Comparison of ENCODE assay signal across 9 mouse cellular contexts in the genomic region with DNA sequence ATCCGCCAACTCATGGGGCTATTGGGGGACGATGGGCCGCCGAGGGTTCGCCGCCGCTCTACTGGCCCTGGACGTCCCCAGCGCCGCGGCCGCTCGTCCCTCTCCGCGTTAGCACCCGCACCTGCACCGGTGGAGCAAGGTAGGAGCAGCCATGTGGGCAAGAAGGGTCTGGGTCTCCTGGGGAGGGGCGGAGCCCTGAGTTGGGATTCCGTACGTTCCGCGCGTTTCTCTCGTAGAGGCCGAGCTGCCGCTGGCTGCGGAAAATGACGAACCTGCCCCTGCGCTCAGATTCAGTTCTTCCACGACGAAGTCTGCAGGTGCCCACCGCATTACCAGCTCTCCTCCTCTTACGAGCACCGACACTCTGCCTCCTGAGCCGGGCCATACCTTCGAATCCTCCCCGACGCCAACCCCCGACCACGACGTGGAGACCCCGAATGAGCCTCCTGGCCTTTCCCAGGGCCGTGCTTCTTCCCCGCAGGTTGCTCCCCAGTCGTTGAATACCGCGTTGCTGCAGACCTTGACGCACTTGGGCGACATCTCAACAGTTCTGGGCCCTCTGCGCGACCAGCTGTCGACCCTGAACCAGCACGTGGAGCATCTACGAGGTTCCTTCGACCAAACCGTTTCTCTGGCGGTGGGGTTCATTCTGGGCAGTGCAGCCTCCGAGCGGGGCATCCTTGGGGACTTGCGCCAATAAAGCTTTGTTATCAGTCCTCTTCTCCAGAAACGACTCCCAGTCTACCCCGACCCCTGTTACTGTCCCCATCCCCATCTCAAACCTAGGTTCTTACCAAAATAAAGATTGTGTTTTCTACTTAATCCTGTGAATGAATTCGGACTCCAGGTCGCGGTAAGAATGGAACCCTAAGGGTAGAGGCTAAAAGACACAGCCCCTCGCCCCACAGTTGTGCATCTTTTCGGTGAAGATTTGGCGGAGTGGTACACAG. TPM values are rescaled to one million over a fixed set of nuclear protein-coding genes. Genes with fewer than 3 reads are reported as not detected.
DNase-seq lines count a peak whose midpoint lies in the region; ATAC-seq and TF ChIP-seq lines count a peak whose summit lies in the region.
"Had no signal": no experiment of that assay in that cellular context is flagged by ENCODE, and none has a peak within 500 bp of the region (broad histone marks: within the 10 kb centered on the region; RNA-seq: fewer than 3 reads in every experiment).

No protein-coding gene starts in this region.

- H3K9ac ChIP-seq in heart, embryonic 12.5 days, result peak overlapping the region; percentile 30; the same call in 1 of the 2 replicates
- H3K9ac ChIP-seq in ES-E14 (ENCODE audit: insufficient read depth, low read depth, low read length, poor library complexity, severe bottlenecking), result peak overlapping the region; percentile 95
- H3K9ac ChIP-seq in hindbrain, embryonic 14.5 days, result peak overlapping the region; percentile 24; the same call in 1 of the 2 replicates
- peak overlapping the region; percentile 52 for H3K9ac ChIP-seq in midbrain, embryonic 13.5 days (replicated peaks)

- no peak for DNase-seq in heart, postnatal 25 days (ENCODE audit: low spot score)
- peak; percentile 35 for DNase-seq in ES-E14 (ENCODE audit: low read depth, low spot score)
- DNase-seq in hindbrain, embryonic 14.5 days (ENCODE audit: low spot score), result no peak
- DNase-seq in spleen, postnatal 36 days (ENCODE audit: low spot score in 2 of 2), result no peak
- no peak for DNase-seq in kidney, postnatal 14 days
- DNase-seq in layer of hippocampus, adult 8-10 months (ENCODE audit: low spot score in 2 of 2), result no peak

- H3K4me1 ChIP-seq in heart, embryonic 12.5 days (replicated peaks), result peaks cover 13% of the 10 kb centered on the region
- peaks cover 3 to 23% of the 10 kb centered on the region in 2 experiments; a peak in 2 of 4 replicates for H3K4me1 ChIP-seq in ES-E14 (ENCODE audit: control insufficient read depth in 2 of 2, insufficient read depth in 2 of 2, low read length in 2 of 2, poor library complexity in 1 of 2)
- H3K4me1 ChIP-seq in hindbrain, embryonic 14.5 days (replicated peaks; ENCODE audit: control insufficient read depth, insufficient read depth, low read length), result peaks cover 9% of the 10 kb centered on the region; the same call in 1 of the 2 replicates
- peaks cover 14% of the 10 kb centered on the region for H3K4me1 ChIP-seq in midbrain, embryonic 13.5 days (replicated peaks)

- H3K9me3 ChIP-seq in heart, embryonic 12.5 days (replicated peaks), result no peaks in the 10 kb centered on the region
- H3K9me3 ChIP-seq in ES-E14 (ENCODE audit: control insufficient read depth, insufficient read depth, low read depth, low read length), result no peaks in the 10 kb centered on the region
- H3K9me3 ChIP-seq in hindbrain, embryonic 14.5 days (ENCODE audit: control insufficient read depth, low read length), result no peaks in the 10 kb centered on the region
- no peaks in the 10 kb centered on the region for H3K9me3 ChIP-seq in midbrain, embryonic 13.5 days

- peak overlapping the region; percentile 41 for H3K4me3 ChIP-seq in heart, embryonic 12.5 days
- peak overlapping the region; percentile 85 to 93 for H3K4me3 ChIP-seq in ES-E14 (ENCODE audit: insufficient read depth in 1 of 2, low read depth in 1 of 2, low read length in 2 of 2, poor library complexity in 1 of 2, severe bottlenecking in 1 of 2)
- peak overlapping the region; percentile 30 for H3K4me3 ChIP-seq in hindbrain, embryonic 14.5 days (replicated peaks; ENCODE audit: low read length)
- H3K4me3 ChIP-seq in midbrain, embryonic 13.5 days (replicated peaks), result peak overlapping the region; percentile 34
- H3K4me3 ChIP-seq: erythroblast, embryonic 14.5 days had no signal

- peak overlapping the region; percentile 65 for H3K4me2 ChIP-seq in heart, embryonic 12.5 days
- H3K4me2 ChIP-seq in hindbrain, embryonic 14.5 days (replicated peaks), result peak overlapping the region; percentile 49
- H3K4me2 ChIP-seq in midbrain, embryonic 13.5 days (replicated peaks), result peak overlapping the region; percentile 53

- H3K27ac ChIP-seq in heart, embryonic 12.5 days (ENCODE audit: poor library complexity, severe bottlenecking), result no peak overlapping the region
- peak overlapping the region; percentile 94 for H3K27ac ChIP-seq in ES-E14 (ENCODE audit: insufficient read depth, low read depth, low read length, poor library complexity, severe bottlenecking)
- H3K27ac ChIP-seq in hindbrain, embryonic 14.5 days, result no peak overlapping the region
- H3K27ac ChIP-seq in midbrain, embryonic 13.5 days, result no peak overlapping the region

- 2% methylated on average over 68 of the region's 68 CpGs for WGBS in heart, embryonic 12.5 days
- 3% methylated on average over 68 of the region's 68 CpGs for WGBS in hindbrain, embryonic 14.5 days
- WGBS in midbrain, embryonic 13.5 days, result 3% methylated on average over 68 of the region's 68 CpGs

- no peaks in the 10 kb centered on the region for H3K36me3 ChIP-seq in heart, embryonic 12.5 days
- peaks cover 19% of the 10 kb centered on the region for H3K36me3 ChIP-seq in ES-E14 (ENCODE audit: control insufficient read depth, insufficient read depth, low read length, poor library complexity, severe bottlenecking)
- H3K36me3 ChIP-seq in hindbrain, embryonic 14.5 days (replicated peaks; ENCODE audit: control insufficient read depth, insufficient read depth), result no peaks in the 10 kb centered on the region
- H3K36me3 ChIP-seq in midbrain, embryonic 13.5 days, result no peaks in the 10 kb centered on the region

- in situ Hi-C loops in ES-E14 (cut with MboI; ENCODE audit: low sequenced_read_pairs in 2 of 2, unreplicated experiment in 2 of 2), result no loop called here

- ATAC-seq in heart, embryonic 12.5 days (ENCODE audit: insufficient number of reproducible peaks, low FRiP score), result no peak
- no peak for ATAC-seq in hindbrain, embryonic 14.5 days (ENCODE audit: low FRiP score)
- peak; percentile 63 for ATAC-seq in midbrain, embryonic 13.5 days

- intact Hi-C loops in heart, postnatal 25 days (cut with DNase I), result no loop called here

- H3K27me3 ChIP-seq in heart, embryonic 12.5 days (replicated peaks), result peaks cover 94% of the 10 kb centered on the region
- peaks cover 81% of the 10 kb centered on the region for H3K27me3 ChIP-seq in hindbrain, embryonic 14.5 days (ENCODE audit: control insufficient read depth, insufficient read depth, low read length)
- peaks cover 99% of the 10 kb centered on the region for H3K27me3 ChIP-seq in midbrain, embryonic 13.5 days

TF ChIP-seq in ES-E14, 5 proteins besides CTCF, POLR2A, EP300 and RAD21:
- TF ChIP-seq MAFK (IDR thresholded peaks at IDR 0.05; ENCODE audit: insufficient read depth, low read depth, low read length) (no peak), ZNF384 (IDR thresholded peaks at IDR 0.05; ENCODE audit: low read depth, low read length) (no peak), ZC3H11A (IDR thresholded peaks at IDR 0.05; ENCODE audit: borderline replicate concordance, low read depth, low read length) (no peak), HCFC1 (IDR thresholded peaks at IDR 0.05; ENCODE audit: borderline replicate concordance, insufficient read depth, low read length) (no peak), CHD2 (IDR thresholded peaks at IDR 0.05; ENCODE audit: low read depth, low read length) (no peak)

RNA-seq across cellular contexts. Expression of a gene that starts 1.0 kb away (rescaled TPM):
- polyA plus RNA-seq in heart, embryonic 12.5 days (2016; fragmentation: Nextera tagmentation; extraction: Ambion mirVana), result not detected in 2 replicates
- not detected for total RNA-seq in heart, postnatal 25 days (2021)
- 147 and 174 TPM in 2 replicates for total RNA-seq in ES-E14 (2012; rRNA removed)
- polyA plus RNA-seq in hindbrain, embryonic 14.5 days (2014; fragmentation: Nextera tagmentation; extraction: Ambion mirVana), result not detected in 2 replicates
- polyA plus RNA-seq in midbrain, embryonic 13.5 days (2015; fragmentation: Nextera tagmentation; extraction: Ambion mirVana), result not detected in 2 replicates
- total RNA-seq in layer of hippocampus, adult 8-10 months (2022), result not detected
- polyA plus RNA-seq: erythroblast, embryonic 14.5 days had no signal

RNA-seq across cellular contexts. Expression of a gene that starts 34.0 kb away (rescaled TPM):
- polyA plus RNA-seq in heart, embryonic 12.5 days (2016; fragmentation: Nextera tagmentation; extraction: Ambion mirVana), result 0.27 and 0.33 TPM in 2 replicates
- not detected for total RNA-seq in heart, postnatal 25 days (2021)
- total RNA-seq in ES-E14 (2012; rRNA removed), result 1.8 TPM in 2 replicates
- polyA plus RNA-seq in hindbrain, embryonic 14.5 days (2014; fragmentation: Nextera tagmentation; extraction: Ambion mirVana), result 0.72 and 1.0 TPM in 2 replicates
- 0.75 and 0.96 TPM in 2 replicates for polyA plus RNA-seq in midbrain, embryonic 13.5 days (2015; fragmentation: Nextera tagmentation; extraction: Ambion mirVana)
- total RNA-seq in layer of hippocampus, adult 8-10 months (2022), result 1 to 10 TPM; 1.2 to 1.9 (median 1.6) TPM
- polyA plus RNA-seq: erythroblast, embryonic 14.5 days had no signal

RNA-seq across cellular contexts. Expression of a gene that starts 47.8 kb away (rescaled TPM):
- polyA plus RNA-seq in heart, embryonic 12.5 days (2016; fragmentation: Nextera tagmentation; extraction: Ambion mirVana), result 0.61 and 1.0 TPM in 2 replicates
- total RNA-seq in heart, postnatal 25 days (2021), result under 1 TPM; 0.20 to 0.73 TPM
- total RNA-seq in ES-E14 (2012; rRNA removed), result 7.6 and 8.3 TPM in 2 replicates
- 2.7 and 2.9 TPM in 2 replicates for polyA plus RNA-seq in hindbrain, embryonic 14.5 days (2014; fragmentation: Nextera tagmentation; extraction: Ambion mirVana)
- 3.8 and 4.0 TPM in 2 replicates for polyA plus RNA-seq in midbrain, embryonic 13.5 days (2015; fragmentation: Nextera tagmentation; extraction: Ambion mirVana)
- 1 to 10 TPM; 3.0 to 7.2 (median 4.5) TPM for total RNA-seq in layer of hippocampus, adult 8-10 months (2022)

RNA-seq across cellular contexts. Expression of a gene that starts 50.1 kb away (rescaled TPM):
- polyA plus RNA-seq in heart, embryonic 12.5 days (2016; fragmentation: Nextera tagmentation; extraction: Ambion mirVana), result 0.06 TPM in 1 of 2 replicates, not detected in the other
- total RNA-seq in heart, postnatal 25 days (2021), result not detected
- 2.3 and 5.3 TPM in 2 replicates for total RNA-seq in ES-E14 (2012; rRNA removed)
- polyA plus RNA-seq in hindbrain, embryonic 14.5 days (2014; fragmentation: Nextera tagmentation; extraction: Ambion mirVana), result 25.6 and 29.1 TPM in 2 replicates
- polyA plus RNA-seq in midbrain, embryonic 13.5 days (2015; fragmentation: Nextera tagmentation; extraction: Ambion mirVana), result 6.0 and 7.2 TPM in 2 replicates
- 100 to 1,000 TPM in 1 of 4 experiments, 10 to 100 TPM in 3; 90.0 to 103 (median 95.8) TPM for total RNA-seq in layer of hippocampus, adult 8-10 months (2022)
- polyA plus RNA-seq: erythroblast, embryonic 14.5 days had no signal

Comparison
In these comparisons a context has a peak if more than half of its experiments do, and no peak if none do; other contexts are left out.
1. H3K4me3 ChIP-seq: peak in every context shown above with its lines; median percentile 89 in ES-E14; 41 in heart, embryonic 12.5 days; 34 in midbrain, embryonic 13.5 days; 30 in hindbrain, embryonic 14.5 days.
2. H3K9ac ChIP-seq: peak in every context shown above with its lines; median percentile 95 in ES-E14; 52 in midbrain, embryonic 13.5 days; 30 in heart, embryonic 12.5 days; 24 in hindbrain, embryonic 14.5 days.
3. RNA of a gene that starts 1.0 kb away (total RNA-seq): 147 to 174 TPM in ES-E14; not detected in layer of hippocampus, adult 8-10 months and not detected in heart, postnatal 25 days; every median in the first group is over 100 times any median in the second.
4. Peak in every context shown above with its lines, with median percentiles within 50 percentile points of each other: H3K4me2 ChIP-seq.